In genomic region chr5:82864347-82864746, GRCm38 (mm10) we compare ENCODE assay signal across 22 mouse cellular contexts.
DNase-seq lines count a peak whose midpoint lies in the region; ATAC-seq and TF ChIP-seq lines count a peak whose summit lies in the region.
"Had no signal": no experiment of that assay in that cellular context is flagged by ENCODE, and none has a peak within 500 bp of the region (broad histone marks: within the 10 kb centered on the region; RNA-seq: fewer than 3 reads in every experiment).

No protein-coding gene starts in this region.

- H3K27ac ChIP-seq in CH12.LX (ENCODE audit: insufficient read depth, low read depth), result no peak overlapping the region
- H3K27ac ChIP-seq in hindbrain, embryonic 12.5 days, result no peak overlapping the region

- H3K9me3 ChIP-seq in CH12.LX (replicated peaks; ENCODE audit: low read length), result peaks cover 16% of the 10 kb centered on the region
- H3K9me3 ChIP-seq in hindbrain, embryonic 12.5 days (replicated peaks), result no peaks in the 10 kb centered on the region

- H3K4me3 ChIP-seq in CH12.LX (replicated peaks in 1 of 3; ENCODE audit: low read depth in 2 of 3, low read length in 2 of 3, poor library complexity in 1 of 3), result no peak overlapping the region
- H3K4me3 ChIP-seq in hindbrain, embryonic 12.5 days, result no peak overlapping the region

- ATAC-seq in frontal cortex, adult (ENCODE audit: low TSS enrichment), result peak; percentile 62; the same call in 1 of the 2 replicates
- ATAC-seq in hindbrain, embryonic 12.5 days (ENCODE audit: low FRiP score), result no peak
- ATAC-seq: activated CD4-positive, CD25-positive, alpha-beta regulatory T cell, adult 4 months; CD4-positive, CD25-positive, alpha-beta regulatory T cell, adult 4 months; Patski had no signal

- H3K4me1 ChIP-seq in CH12.LX (ENCODE audit: control insufficient read depth in 1 of 2, insufficient read depth in 2 of 2), result no peaks in the 10 kb centered on the region
- no peaks in the 10 kb centered on the region for H3K4me1 ChIP-seq in hindbrain, embryonic 12.5 days

- no peak overlapping the region for H3K9ac ChIP-seq in CH12.LX (ENCODE audit: insufficient read depth, low read depth)
- H3K9ac ChIP-seq in hindbrain, embryonic 12.5 days, result no peak overlapping the region

- dilution Hi-C loops in CH12.LX (cut with MboI; ENCODE audit: extremely low pct_ligation_motif_present, extremely low pct_unique_long_range_greater_than_20kb, low sequenced_read_pairs), result no loop called here

- no peaks in the 10 kb centered on the region for H3K36me3 ChIP-seq in CH12.LX (replicated peaks in 1 of 2; ENCODE audit: control insufficient read depth in 1 of 2, insufficient read depth in 1 of 2, low read length in 1 of 2)
- no peaks in the 10 kb centered on the region for H3K36me3 ChIP-seq in hindbrain, embryonic 12.5 days
- H3K36me3 ChIP-seq: G1E had no signal

- no peak for TF ChIP-seq RAD21 in CH12.LX (IDR thresholded peaks at IDR 0.05; ENCODE audit: low read depth, low read length)

- TF ChIP-seq EP300 in CH12.LX (IDR thresholded peaks at IDR 0.05; ENCODE audit: low read length), result peak; percentile 79

- H3K79me2 ChIP-seq in CH12.LX (replicated peaks; ENCODE audit: control insufficient read depth, extremely low read depth, insufficient read depth, poor library complexity, severe bottlenecking), result no peaks in the 10 kb centered on the region

- peak overlapping the region; percentile 21; the same call in 1 of the 2 replicates for H3K4me2 ChIP-seq in CH12.LX (ENCODE audit: insufficient read depth, low read depth, poor library complexity, severe bottlenecking)
- H3K4me2 ChIP-seq in hindbrain, embryonic 12.5 days (replicated peaks), result no peak overlapping the region

- no peak for DNase-seq in frontal cortex, postnatal 14 days (ENCODE audit: low spot score in 2 of 2)
- DNase-seq in CH12.LX (ENCODE audit: extremely low read depth), result no peak
- DNase-seq in brain, adult 2 months (ENCODE audit: low read depth, low spot score), result peak; percentile 5
- DNase-seq in layer of hippocampus, adult 8-10 months (ENCODE audit: low spot score in 2 of 2), result no peak
- DNase-seq: adrenal gland, adult 2 months; adrenal gland, adult 8-10 months; adrenal gland, postnatal 10 days; adrenal gland, postnatal 14 days; adrenal gland, postnatal 25 days; adrenal gland, postnatal 36 days; B cell, adult 2 months; cerebellum, adult 11 months; cerebellum, adult 11-12 months; cerebellum, adult 18-20 months; cerebellum, adult 2 months; cerebellum, adult 8-10 months had no signal

- no peak for TF ChIP-seq POLR2A in CH12.LX (IDR thresholded peaks at IDR 0.05; ENCODE audit: low read depth, low read length)

- 88% methylated on average over 1 of the region's 1 CpGs for WGBS in hindbrain, embryonic 12.5 days

- no peaks in the 10 kb centered on the region for H3K27me3 ChIP-seq in CH12.LX (replicated peaks)
- H3K27me3 ChIP-seq in hindbrain, embryonic 12.5 days, result no peaks in the 10 kb centered on the region
- H3K27me3 ChIP-seq: Patski had no signal

- in situ Hi-C loops in CH12.LX (cut with MboI; ENCODE audit: low pct_ligation_motif_present, low pct_unique_long_range_greater_than_20kb, low sequenced_read_pairs), result no loop called here

- TF ChIP-seq CTCF in CH12.LX (conservative IDR thresholded peaks at IDR 0.05 in 1 of 2, IDR thresholded peaks at IDR 0.05 in 1 of 2; ENCODE audit: low read depth in 2 of 2, low read length in 2 of 2), result no peak

TF ChIP-seq in CH12.LX, 34 proteins besides CTCF, POLR2A, EP300 and RAD21:
- TF ChIP-seq MAFK (IDR thresholded peaks at IDR 0.05; ENCODE audit: insufficient replicate concordance, low read length), result no peak
- TF ChIP-seq IRF4 (IDR thresholded peaks at IDR 0.05; ENCODE audit: low read depth, low read length), result peak; percentile 36; the same call in 1 of the 2 replicates
- TF ChIP-seq TCF12 (IDR thresholded peaks at IDR 0.05; ENCODE audit: low read depth, low read length), result peak; percentile 60
